ENCODE assay signal across 26 mouse cellular contexts in the genomic region with DNA sequence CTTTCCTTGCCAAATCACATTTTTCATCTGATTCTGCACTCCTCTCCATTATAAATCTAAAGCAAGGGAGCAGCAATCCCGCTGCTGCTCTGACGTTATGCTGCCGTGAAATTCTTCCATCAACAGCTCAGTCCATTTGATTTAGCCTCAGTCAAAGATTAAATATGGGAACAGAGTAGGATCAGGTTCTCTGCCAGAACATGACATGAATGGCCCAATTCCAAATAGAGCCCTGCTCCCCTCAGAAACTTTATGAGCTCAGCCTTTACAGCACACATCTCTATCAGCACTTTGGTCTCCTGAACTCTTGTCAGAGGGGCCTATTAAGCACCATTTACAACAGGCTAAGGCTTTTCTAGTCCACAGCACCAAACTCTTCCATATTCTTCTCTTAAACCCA.
"Had no signal": no experiment of that assay in that cellular context is flagged by ENCODE, and none has a peak within 500 bp of the region (broad histone marks: within the 10 kb centered on the region; RNA-seq: fewer than 3 reads in every experiment).

No protein-coding gene starts in this region.

- DNase-seq: gastrocnemius, adult 2 months; gastrocnemius, postnatal 10 days; gastrocnemius, postnatal 25 days; heart, adult 2 months; heart, postnatal 14 days; heart, postnatal 4 days; kidney, adult 18-20 months; kidney, adult 8-10 months; kidney, postnatal 25 days; kidney, postnatal 4 days had no signal

- H3K36me3 ChIP-seq: heart, embryonic 13.5 days; heart, embryonic 15.5 days; hindbrain, embryonic 10.5 days; hindbrain, embryonic 12.5 days; intestine, embryonic 15.5 days; kidney, embryonic 15.5 days; limb, embryonic 15.5 days; liver, embryonic 12.5 days had no signal

- H3K4me2 ChIP-seq: heart, embryonic 11.5 days; heart, embryonic 13.5 days; heart, embryonic 15.5 days; hindbrain, embryonic 12.5 days; hindbrain, embryonic 14.5 days; intestine, embryonic 15.5 days; kidney, embryonic 15.5 days; limb, embryonic 15.5 days; liver, embryonic 12.5 days had no signal

- H3K9ac ChIP-seq: heart, embryonic 13.5 days; heart, embryonic 15.5 days; hindbrain, embryonic 12.5 days; hindbrain, embryonic 14.5 days; intestine, embryonic 15.5 days; kidney, embryonic 15.5 days; limb, embryonic 15.5 days; liver, embryonic 12.5 days; liver, embryonic 14.5 days had no signal

- H3K9me3 ChIP-seq: heart, embryonic 13.5 days; heart, embryonic 15.5 days; hindbrain, embryonic 10.5 days; hindbrain, embryonic 12.5 days; intestine, embryonic 15.5 days; kidney, embryonic 15.5 days; limb, embryonic 15.5 days; liver, embryonic 12.5 days had no signal

- H3K4me3 ChIP-seq: gastrocnemius, adult 2 months; heart, adult 2 months; heart, embryonic 13.5 days; heart, embryonic 15.5 days; hindbrain, embryonic 10.5 days; hindbrain, embryonic 12.5 days; intestine, embryonic 15.5 days; kidney, embryonic 15.5 days; layer of hippocampus, adult 2 months; left cerebral cortex, adult 2 months; limb, embryonic 15.5 days; liver, embryonic 12.5 days had no signal

- H3K27ac ChIP-seq: gastrocnemius, adult 2 months; heart, adult 2 months; heart, embryonic 13.5 days; heart, embryonic 15.5 days; hindbrain, embryonic 10.5 days; hindbrain, embryonic 12.5 days; hindbrain, embryonic 14.5 days; intestine, embryonic 15.5 days; kidney, embryonic 15.5 days; layer of hippocampus, adult 2 months; left cerebral cortex, adult 2 months; limb, embryonic 15.5 days; liver, embryonic 12.5 days; liver, embryonic 14.5 days had no signal

- ATAC-seq: hindbrain, embryonic 16.5 days; inflammation-experienced regulatory T-cells, adult 6 months; intestine, embryonic 15.5 days; intestine, postnatal 0 days; liver, embryonic 12.5 days had no signal

- H3K27me3 ChIP-seq: heart, embryonic 13.5 days; heart, embryonic 15.5 days; hindbrain, embryonic 12.5 days; intestine, embryonic 15.5 days; kidney, embryonic 15.5 days; limb, embryonic 15.5 days; liver, embryonic 12.5 days had no signal

- H3K4me1 ChIP-seq: heart, embryonic 13.5 days; heart, embryonic 15.5 days; hindbrain, embryonic 10.5 days; hindbrain, embryonic 12.5 days; intestine, embryonic 15.5 days; kidney, embryonic 15.5 days; liver, embryonic 12.5 days had no signal
